Mouse (Mus musculus): ENCODE measurements at regions not wholly inside any gene's neighbourhood (a gene's known extent, or its start where the extent isn't known, plus 50 kb on each side); places are given as distances from the start of the nearest gene placed in this dataset.

DNA sequence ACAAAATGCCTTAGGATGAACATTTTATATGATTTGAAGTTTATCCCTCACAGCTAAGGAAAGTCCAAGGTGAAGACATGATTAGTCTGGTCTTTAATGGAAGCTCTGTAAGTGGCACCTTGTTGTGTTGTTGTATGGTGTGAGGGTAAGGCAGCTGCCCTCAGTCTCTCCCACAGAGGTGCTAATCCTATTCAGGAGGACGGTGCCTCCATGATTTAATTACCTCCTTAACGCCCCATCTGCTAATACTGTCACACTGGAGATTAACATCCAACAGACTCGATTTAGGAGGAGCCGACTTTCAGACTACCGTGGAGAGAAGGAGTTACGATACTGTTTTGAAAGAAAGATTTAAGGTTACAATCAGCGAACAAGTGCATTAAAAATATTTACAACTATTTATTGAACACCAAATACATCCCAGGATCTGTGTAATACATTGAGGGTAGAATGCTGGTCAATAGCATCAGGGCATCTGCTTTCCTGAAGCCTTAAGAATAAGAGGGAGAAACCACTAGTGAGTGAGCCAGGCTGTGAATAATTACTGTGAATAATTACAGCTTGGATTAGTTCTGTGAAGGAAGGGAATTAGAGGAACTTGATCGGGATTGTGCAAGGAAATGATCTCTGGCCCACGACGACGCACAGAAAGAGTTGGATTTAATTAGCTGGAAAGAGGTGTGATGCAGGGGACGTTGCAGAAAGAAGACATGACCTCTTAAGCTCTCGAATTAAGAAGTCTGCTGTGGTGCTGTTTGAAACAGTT, 63.0 kb upstream of the Fam241a start:
- Histone ChIP-seq H3K9ac (replicated peaks; ENCODE audit: low read depth) (no peak overlapping the region), H3K36me3 (ENCODE audit: insufficient read depth, low read length) (no peaks in the 10 kb centered on the region), H3K9me3 (ENCODE audit: low read length) (no peaks in the 10 kb centered on the region), H3K4me2 (replicated peaks; ENCODE audit: low read depth, low read length) (no peak overlapping the region), H3K4me3 (ENCODE audit: low read depth, low read length) (no peak overlapping the region), H3K27ac (ENCODE audit: low read length) (no peak overlapping the region), H3K4me1 (ENCODE audit: insufficient read depth, low read depth, low read length) (no peaks in the 10 kb centered on the region), H3K27me3 (replicated peaks; ENCODE audit: insufficient read depth, low read length) (no peaks in the 10 kb centered on the region)
- 32% methylated on average over 13 of the region's 13 CpGs for WGBS
- ATAC-seq, result no peak
- TF ChIP-seq EP300 (IDR thresholded peaks at IDR 0.05) (no peak), CTCF (IDR thresholded peaks at IDR 0.05) (no peak)
- no peak for DNase-seq (ENCODE audit: low spot score)

DNA sequence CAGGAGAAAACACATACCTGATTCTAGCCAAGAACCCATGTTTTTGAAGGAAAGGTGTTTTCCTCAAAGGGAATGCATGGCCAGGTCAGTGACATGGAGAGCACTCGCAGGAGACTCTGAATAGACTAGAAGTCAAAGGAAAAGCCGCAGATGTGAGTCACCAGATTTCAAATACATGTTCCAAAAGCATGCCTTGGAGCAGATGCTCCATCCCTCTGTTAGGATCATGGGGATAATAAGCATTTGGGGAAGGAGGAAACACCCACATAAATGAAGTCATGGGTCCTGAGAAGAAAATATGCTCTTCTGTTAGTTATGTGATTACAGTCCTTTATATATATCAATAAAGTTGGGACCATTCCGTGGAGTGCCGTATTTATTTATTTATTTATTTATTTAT, 58.7 kb upstream of the Fam241a start:
- Histone ChIP-seq H3K9me3 (ENCODE audit: low read length) (no peaks in the 10 kb centered on the region), H3K4me3 (ENCODE audit: low read depth, low read length) (no peak overlapping the region), H3K9ac (replicated peaks; ENCODE audit: low read depth) (no peak overlapping the region), H3K27ac (ENCODE audit: low read length) (no peak overlapping the region), H3K4me2 (replicated peaks; ENCODE audit: low read depth, low read length) (no peak overlapping the region), H3K27me3 (replicated peaks; ENCODE audit: insufficient read depth, low read length) (no peaks in the 10 kb centered on the region), H3K4me1 (ENCODE audit: insufficient read depth, low read depth, low read length) (no peaks in the 10 kb centered on the region), H3K36me3 (ENCODE audit: insufficient read depth, low read length) (no peaks in the 10 kb centered on the region)
- DNase-seq (ENCODE audit: low spot score), result no peak
- TF ChIP-seq CTCF (IDR thresholded peaks at IDR 0.05), result no peak
- no peak for TF ChIP-seq EP300 (IDR thresholded peaks at IDR 0.05)
- WGBS, result 89% methylated on average over 4 of the region's 4 CpGs
- ATAC-seq, result no peak

DNA sequence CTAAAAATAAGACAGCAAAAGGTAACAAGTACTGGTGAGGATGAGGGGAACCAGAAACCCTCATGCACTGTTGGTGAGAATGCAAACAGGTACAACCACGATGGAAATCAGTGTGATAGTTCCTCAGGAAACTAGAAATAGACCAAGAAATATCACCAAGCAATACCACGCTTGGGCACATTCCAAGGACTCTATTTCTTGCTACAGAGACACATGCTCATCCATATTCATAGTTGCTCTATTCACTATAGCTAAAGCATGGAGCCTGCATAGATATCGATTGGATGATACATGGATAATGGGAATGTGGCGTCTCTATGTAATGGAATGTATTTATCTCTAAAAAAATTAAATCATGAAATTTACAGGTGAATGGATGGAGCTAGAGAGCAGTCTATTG, 57.5 kb upstream of the Fam241a start:
- Histone ChIP-seq H3K9ac (replicated peaks; ENCODE audit: low read depth) (no peak overlapping the region), H3K27ac (ENCODE audit: low read length) (no peak overlapping the region), H3K4me2 (replicated peaks; ENCODE audit: low read depth, low read length) (no peak overlapping the region), H3K9me3 (ENCODE audit: low read length) (no peaks in the 10 kb centered on the region), H3K36me3 (ENCODE audit: insufficient read depth, low read length) (no peaks in the 10 kb centered on the region), H3K4me1 (ENCODE audit: insufficient read depth, low read depth, low read length) (no peaks in the 10 kb centered on the region), H3K27me3 (replicated peaks; ENCODE audit: insufficient read depth, low read length) (no peaks in the 10 kb centered on the region), H3K4me3 (ENCODE audit: low read depth, low read length) (no peak overlapping the region)
- no peak for DNase-seq (ENCODE audit: low spot score)
- TF ChIP-seq CTCF (IDR thresholded peaks at IDR 0.05), result no peak
- TF ChIP-seq EP300 (IDR thresholded peaks at IDR 0.05), result no peak
- no peak for ATAC-seq
- 85% methylated on average over 4 of the region's 4 CpGs for WGBS

DNA sequence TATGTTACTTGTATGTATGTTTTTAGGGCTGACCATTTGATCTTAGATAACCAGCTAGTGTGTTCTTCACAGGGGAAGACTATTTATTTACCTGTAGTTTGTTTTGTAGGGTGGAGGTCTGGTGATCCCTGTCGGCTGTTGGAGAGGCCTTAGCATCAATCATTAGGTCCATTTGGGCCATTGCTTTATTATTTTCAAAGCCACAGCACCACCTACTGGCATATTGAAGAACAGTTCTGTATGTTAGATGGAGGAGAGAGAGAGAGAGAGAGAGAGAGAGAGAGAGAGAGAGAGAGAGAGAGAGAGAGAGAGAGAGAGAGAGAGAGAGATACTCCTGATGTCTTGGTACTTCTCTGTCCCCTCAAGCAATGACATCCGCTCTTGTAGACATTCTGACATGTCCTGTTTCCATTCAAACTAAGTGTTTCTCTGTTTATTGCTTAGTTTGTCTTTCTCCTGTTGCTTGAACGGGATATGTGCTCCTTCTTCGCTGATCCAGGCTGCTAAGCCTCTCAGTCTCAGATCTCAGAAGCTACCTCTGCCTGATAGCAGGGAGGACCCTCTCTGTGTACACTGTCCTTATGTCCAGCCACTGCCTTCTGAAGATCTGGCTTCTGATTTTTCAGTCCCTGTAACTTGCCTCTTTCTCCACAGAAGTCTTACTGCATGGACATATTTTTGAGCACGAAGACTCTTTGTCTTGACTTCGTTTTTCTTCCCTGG, 52.9 kb upstream of the Fam241a start:
- no peak overlapping the region for H3K4me2 ChIP-seq (replicated peaks; ENCODE audit: low read depth, low read length)
- peak; percentile 80 for DNase-seq (ENCODE audit: low spot score)
- no peaks in the 10 kb centered on the region for H3K36me3 ChIP-seq (ENCODE audit: insufficient read depth, low read length)
- H3K9ac ChIP-seq (replicated peaks; ENCODE audit: low read depth), result no peak overlapping the region
- TF ChIP-seq CTCF (IDR thresholded peaks at IDR 0.05) (peak; percentile 79), EP300 (IDR thresholded peaks at IDR 0.05) (no peak)
- no peaks in the 10 kb centered on the region for H3K9me3 ChIP-seq (ENCODE audit: low read length)
- H3K4me3 ChIP-seq (ENCODE audit: low read depth, low read length), result no peak overlapping the region
- WGBS, result 36% methylated on average over 6 of the region's 6 CpGs
- H3K27me3 ChIP-seq (replicated peaks; ENCODE audit: insufficient read depth, low read length), result no peaks in the 10 kb centered on the region
- no peaks in the 10 kb centered on the region for H3K4me1 ChIP-seq (ENCODE audit: insufficient read depth, low read depth, low read length)
- peak; percentile 52 for ATAC-seq
- H3K27ac ChIP-seq (ENCODE audit: low read length), result no peak overlapping the region

DNA sequence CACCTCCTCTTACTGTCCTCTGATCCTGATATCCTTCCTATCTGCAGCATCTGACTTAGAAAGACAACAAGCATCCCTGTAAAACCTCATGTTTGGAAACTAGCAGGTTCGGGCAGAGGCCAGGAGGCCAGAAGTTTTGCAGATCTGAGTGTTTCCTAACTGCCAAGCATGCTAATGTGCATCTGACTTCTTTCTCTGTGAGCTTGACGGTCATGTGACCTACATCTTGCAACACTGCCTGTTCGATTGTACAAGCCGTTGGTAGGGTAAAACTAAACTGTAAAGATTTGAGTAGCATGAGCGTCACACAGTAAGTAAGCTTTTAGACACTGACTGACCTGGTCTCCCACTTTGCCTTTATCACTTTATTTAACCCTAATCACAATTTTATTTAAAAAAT, 52.2 kb upstream of the Fam241a start:
- WGBS, result 52% methylated on average over 5 of the region's 5 CpGs
- Histone ChIP-seq H3K36me3 (ENCODE audit: insufficient read depth, low read length) (no peaks in the 10 kb centered on the region), H3K27me3 (replicated peaks; ENCODE audit: insufficient read depth, low read length) (no peaks in the 10 kb centered on the region), H3K9me3 (ENCODE audit: low read length) (no peaks in the 10 kb centered on the region), H3K9ac (replicated peaks; ENCODE audit: low read depth) (no peak overlapping the region), H3K4me3 (ENCODE audit: low read depth, low read length) (no peak overlapping the region), H3K4me2 (replicated peaks; ENCODE audit: low read depth, low read length) (no peak overlapping the region), H3K4me1 (ENCODE audit: insufficient read depth, low read depth, low read length) (no peaks in the 10 kb centered on the region), H3K27ac (ENCODE audit: low read length) (no peak overlapping the region)
- TF ChIP-seq EP300 (IDR thresholded peaks at IDR 0.05) (no peak), CTCF (IDR thresholded peaks at IDR 0.05) (no peak)
- DNase-seq (ENCODE audit: low spot score) (peak; percentile 12), ATAC-seq (no peak)

Measured in lung, postnatal 0 days (tissue).